Mouse (Mus musculus) MEL (cell line): ENCODE data around the gene Slc12a8.

Source experiments
- CTCF ChIP-seq, 3 experiments: IDR thresholded peaks in 2 of 3; conservative IDR thresholded peaks in 1 of 3; 2 replicates each; pipeline ENCODE4 v1.5.1; 2011 to 2012; ENCODE audit warnings: low read length in 3 of 3, low read depth in 2 of 3, mild to moderate bottlenecking in 2 of 3, improper control_type of control experiment in 1 of 3, inconsistent platforms in 1 of 3, mixed read lengths in 1 of 3, moderate library complexity in 1 of 3; ENCODE audit not compliant: control insufficient read depth in 1 of 3, insufficient read depth in 1 of 3, poor library complexity in 1 of 3, severe bottlenecking in 1 of 3
- E2F4 ChIP-seq: IDR thresholded peaks from 2 replicates; pipeline ENCODE4 v1.6.1; 2011; ENCODE audit warnings: low read depth, low read length, improper control_type of control experiment, borderline replicate concordance
- EP300 ChIP-seq, 2 experiments: IDR thresholded peaks; 2 replicates each; pipeline ENCODE4 v1.6.1; 2011; ENCODE audit warnings: improper control_type of control experiment in 2 of 2, low read length in 2 of 2, low read depth in 1 of 2, mild to moderate bottlenecking in 1 of 2
- GATA1 ChIP-seq: IDR thresholded peaks from 2 replicates; pipeline ENCODE4 v1.6.1; 2011; ENCODE audit warnings: low read depth, low read length, improper control_type of control experiment
- NRF1 ChIP-seq: IDR thresholded peaks from 2 replicates; pipeline ENCODE4 v1.6.1; 2014; ENCODE audit warnings: low read depth, mild to moderate bottlenecking, inconsistent platforms, low read length, improper control_type of control experiment, moderate library complexity; ENCODE audit not compliant: poor library complexity, insufficient read depth, severe bottlenecking
- POLR2A ChIP-seq, 2 experiments: IDR thresholded peaks; 2 replicates each; pipeline ENCODE4 v1.6.1; 2011 to 2012; ENCODE audit warnings: low read length in 2 of 2, mild to moderate bottlenecking in 2 of 2, control low read depth in 1 of 2, improper control_type of control experiment in 1 of 2, low read depth in 1 of 2, moderate library complexity in 1 of 2; ENCODE audit not compliant: control insufficient read depth in 1 of 2, insufficient read depth in 1 of 2, poor library complexity in 1 of 2
- SMC3 ChIP-seq: IDR thresholded peaks from 2 replicates; pipeline ENCODE4 v1.6.1; 2011; ENCODE audit warnings: low read depth, low read length, improper control_type of control experiment
- TBP ChIP-seq: IDR thresholded peaks from 2 replicates; pipeline ENCODE4 v1.8.0; 2011; ENCODE audit warnings: low read depth, low read length, improper control_type of control experiment
- TCF12 ChIP-seq: IDR thresholded peaks from 2 replicates; pipeline ENCODE4 v1.6.1; 2014; ENCODE audit warnings: low read depth, mild to moderate bottlenecking, inconsistent platforms, low read length, improper control_type of control experiment, moderate library complexity
- USF1 ChIP-seq: IDR thresholded peaks from 2 replicates; pipeline ENCODE4 v1.6.1; 2014; ENCODE audit warnings: low read depth, mild to moderate bottlenecking, inconsistent platforms, low read length, improper control_type of control experiment, moderate library complexity

- TF ChIP-seq USF1: no peak
- TF ChIP-seq NRF1: no peak
- no peak for TF ChIP-seq GATA1
- TF ChIP-seq POLR2A (IDR thresholded peaks at IDR 0.05; ENCODE audit: control insufficient read depth in 1 of 2, insufficient read depth in 1 of 2, low read depth in 1 of 2, low read length in 2 of 2, poor library complexity in 1 of 2): no peak
- no peak for TF ChIP-seq EP300 (IDR thresholded peaks at IDR 0.05; ENCODE audit: low read depth in 1 of 2, low read length in 2 of 2)
- TF ChIP-seq CTCF (IDR thresholded peaks at IDR 0.05 in 2 of 3, conservative IDR thresholded peaks at IDR 0.05 in 1 of 3; ENCODE audit: control insufficient read depth in 1 of 3, insufficient read depth in 1 of 3, low read depth in 2 of 3, low read length in 3 of 3, poor library complexity in 1 of 3, severe bottlenecking in 1 of 3): no peak
- TF ChIP-seq TCF12: no peak
- TF ChIP-seq TBP: no peak
- TF ChIP-seq E2F4: no peak
- TF ChIP-seq SMC3: no peak
These were observed 66.8 kb downstream of the Slc12a8 start for GRCm38 (mm10) chr16:33583881-33584454.
